Mouse (Mus musculus) hindlimb bud, embryonic 11.5 days (tissue): ENCODE measurements around the gene Ampd1.

ENCODE experiments used
- DNase-seq: peaks from one replicate; pipeline ENCODE4 v3.0.0-alpha.2; 2012; ENCODE audit warnings: low read depth, low spot score; ENCODE audit errors: extremely low spot score

Ampd1 gene

DNA sequence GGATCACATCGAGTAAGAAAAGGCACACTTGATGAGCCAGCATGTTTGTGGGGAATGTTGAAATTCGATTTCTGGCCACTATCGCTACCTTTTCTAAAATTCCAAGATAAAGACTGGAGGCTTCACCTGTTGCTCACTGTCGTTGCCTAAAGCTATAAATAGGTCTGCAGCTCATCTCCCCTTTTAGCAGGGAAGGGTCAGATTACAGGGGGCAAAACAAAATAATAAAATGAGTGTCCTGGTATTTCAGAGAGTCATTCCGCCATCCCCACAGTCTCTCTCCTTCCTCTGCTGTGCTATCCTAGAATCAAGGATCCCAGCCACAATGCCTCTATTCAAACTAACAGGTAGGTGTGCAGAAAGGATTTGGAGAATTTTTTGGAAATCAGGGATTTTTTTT lies at the start of gene Ampd1:
TSS of gene Ampd1 (plus strand) at position 244 of the 400 bp plus-strand sequence.
- DNase-seq, result no peak

DNA sequence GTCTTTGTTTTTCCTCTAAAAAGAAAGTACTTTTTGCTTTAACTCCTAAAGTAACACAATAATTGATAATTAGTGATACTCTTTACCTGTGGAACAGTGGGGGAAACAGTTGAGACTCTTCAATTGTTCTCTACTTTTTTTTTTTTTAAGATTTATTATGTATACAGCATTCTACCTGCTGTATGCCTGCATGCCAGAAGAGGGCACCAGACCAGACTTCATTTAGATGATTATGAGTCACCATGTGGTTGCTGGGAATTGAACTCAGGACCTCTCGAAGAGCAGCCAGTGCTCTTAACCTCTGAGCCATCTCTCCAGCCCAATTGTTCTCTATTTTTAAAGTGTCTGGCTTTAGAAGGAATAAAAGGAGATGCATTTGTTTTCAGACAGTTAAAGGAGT lies 47.6 kb upstream of the Ampd1 start:
- DNase-seq, result no peak

DNA sequence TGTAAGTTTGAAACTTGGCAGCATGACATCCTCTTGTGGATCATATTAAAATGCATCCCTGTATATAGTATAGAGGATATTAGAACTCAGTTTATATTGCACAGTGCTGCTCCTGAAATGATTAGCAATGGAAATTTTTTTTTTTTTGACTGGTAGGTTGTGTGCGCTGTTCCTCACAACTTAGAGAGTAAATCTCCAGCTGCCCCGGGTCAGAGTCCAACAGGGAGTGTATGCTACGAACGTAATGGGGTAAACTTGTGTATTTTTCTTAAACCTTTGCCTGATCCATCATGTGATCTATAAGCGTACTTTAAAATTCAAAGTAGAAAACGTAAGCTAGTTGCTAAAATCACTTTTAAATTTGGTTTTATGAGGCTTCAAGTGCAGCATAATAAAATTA lies 33.5 kb upstream of the Ampd1 start:
- no peak for DNase-seq

DNA sequence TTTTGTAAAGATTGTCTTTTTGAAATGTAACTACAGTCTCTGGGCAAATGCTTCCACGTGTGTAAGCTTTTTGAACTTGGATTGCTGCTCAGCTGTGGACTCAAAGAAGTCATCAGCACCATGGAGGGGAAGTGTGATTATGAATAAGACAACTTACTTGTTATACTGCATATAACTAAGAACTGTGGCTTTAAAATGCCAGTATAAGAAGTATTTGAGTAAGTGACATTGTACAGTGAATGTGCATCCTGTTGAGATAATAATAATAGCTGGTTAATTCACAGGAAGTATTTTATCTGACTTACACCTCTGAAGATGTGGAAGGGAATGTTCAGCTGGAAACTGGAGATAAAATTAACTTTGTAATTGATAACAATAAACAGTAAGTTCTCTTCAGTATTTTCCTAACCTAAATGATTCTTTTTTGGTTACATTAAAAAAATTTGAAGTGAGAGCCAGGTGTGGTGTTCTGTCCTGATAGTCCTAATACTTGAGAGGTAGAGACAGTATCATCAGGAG lies 32.9 kb upstream of the Ampd1 start:
- DNase-seq, result no peak

DNA sequence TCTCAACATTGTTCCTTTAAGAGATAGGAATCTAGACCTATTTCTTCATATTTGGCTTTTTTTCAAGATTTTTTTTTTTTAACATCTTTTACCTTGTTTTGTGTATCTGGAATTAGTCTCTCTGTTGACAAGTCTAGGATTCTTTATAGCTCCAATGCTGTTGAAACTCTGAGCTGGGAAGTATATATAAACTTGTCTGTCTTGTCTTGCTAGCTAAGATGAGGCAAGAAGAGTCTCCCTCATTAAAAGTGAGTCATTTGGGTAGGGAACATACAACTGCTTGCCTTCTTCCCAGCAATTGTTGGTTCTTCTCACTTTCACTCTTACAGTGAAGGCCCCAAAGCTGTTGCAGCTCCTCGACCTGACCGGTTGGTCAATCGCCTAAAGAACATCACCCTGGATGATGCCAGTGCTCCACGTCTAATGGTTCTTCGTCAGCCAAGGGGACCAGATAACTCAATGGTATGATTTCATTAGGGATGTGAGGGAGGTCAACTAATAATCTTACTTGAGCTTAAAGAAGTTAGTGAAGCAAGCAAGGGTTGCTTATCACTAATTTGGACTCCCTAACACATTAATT lies 17.7 kb upstream of the Ampd1 start:
- DNase-seq, result no peak

DNA sequence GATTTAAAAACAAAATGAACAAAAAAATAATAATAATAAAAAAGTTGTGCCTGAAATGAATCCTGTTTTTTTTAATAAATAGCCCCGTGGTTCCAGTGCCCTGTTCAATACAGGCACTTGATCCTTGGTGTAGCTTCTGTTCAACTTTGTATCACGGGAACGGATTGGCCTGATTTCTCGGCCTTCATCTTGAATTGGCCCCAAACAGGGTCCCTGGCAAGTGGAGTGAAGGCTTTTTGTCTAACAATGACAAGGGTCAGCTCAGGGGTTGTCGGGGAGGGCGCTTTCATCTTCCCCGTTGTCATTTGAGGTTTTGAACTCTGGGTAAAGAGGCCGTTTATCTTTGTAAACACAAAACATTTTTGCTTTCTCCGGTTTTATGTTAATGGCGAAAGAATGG lies 16.1 kb upstream of the Ampd1 start:
- no peak for DNase-seq

DNA sequence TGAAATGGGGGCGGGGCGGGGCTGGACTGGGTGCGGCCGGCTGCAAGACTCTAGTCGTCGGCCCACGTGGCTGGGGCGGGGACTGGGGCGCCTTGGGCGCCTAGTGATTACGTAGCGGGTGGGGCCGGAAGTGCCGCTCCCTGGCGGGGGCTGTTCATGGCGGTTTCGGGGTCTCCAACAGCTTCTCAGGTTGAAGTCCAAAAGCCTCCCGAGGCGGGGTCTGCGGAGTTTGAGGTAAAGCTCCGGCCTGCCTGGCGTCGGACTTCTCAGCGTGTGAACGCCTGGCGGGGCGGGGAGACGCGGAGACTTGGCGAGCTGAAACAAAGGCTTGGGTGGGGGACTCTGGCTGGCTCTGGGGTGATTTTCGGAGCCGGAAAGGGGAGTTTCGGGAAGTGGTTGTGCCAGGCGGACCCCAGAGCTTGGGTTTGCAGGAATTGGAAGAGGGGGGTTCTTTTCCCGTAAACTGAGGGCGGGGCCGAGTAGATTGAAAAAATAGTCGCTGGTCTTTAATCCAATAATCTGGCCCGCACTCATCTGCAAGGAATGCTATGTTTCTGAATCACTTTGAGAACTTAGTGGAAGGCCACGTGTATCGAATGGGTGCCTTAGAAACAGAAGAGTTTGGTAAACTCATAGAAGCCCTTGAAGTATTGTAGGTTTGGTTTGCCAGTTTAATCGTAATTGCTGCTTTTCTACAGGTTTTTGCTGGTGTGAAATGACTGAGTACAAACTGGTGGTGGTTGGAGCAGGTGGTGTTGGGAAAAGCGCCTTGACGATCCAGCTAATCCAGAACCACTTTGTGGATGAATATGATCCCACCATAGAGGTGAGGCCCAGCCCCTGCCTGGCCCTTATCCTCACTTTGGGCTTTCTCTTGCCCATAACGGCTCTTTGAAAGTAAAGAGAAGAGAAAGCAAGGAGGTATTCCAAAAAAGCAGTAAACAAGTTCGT lies 15.3 kb upstream of the Ampd1 start, which contains the start of gene Nras:
TSS of gene Nras (plus strand) at position 79 of the 951 bp plus-strand sequence.
- peak; percentile 76 for DNase-seq

DNA sequence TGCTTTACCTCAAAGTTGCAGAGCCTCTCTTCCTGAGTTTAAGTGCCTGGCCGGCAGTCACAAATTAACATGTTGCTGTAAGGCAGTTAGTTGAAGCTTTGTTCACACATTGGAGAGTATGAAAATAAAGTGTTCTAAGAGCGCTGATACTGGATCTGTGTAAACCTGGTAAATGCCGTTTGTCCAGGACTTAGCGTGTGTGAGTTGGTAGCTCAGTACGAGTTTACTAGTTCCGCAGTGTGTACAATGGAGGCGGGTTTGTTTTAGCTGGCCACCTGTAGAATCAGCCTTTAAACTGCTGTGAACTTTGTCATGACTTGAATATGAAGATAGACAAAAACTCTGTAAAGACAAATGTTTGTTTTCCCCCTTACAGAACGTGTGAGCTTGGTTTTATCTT lies 6.9 kb upstream of the Ampd1 start:
- DNase-seq, result no peak

DNA sequence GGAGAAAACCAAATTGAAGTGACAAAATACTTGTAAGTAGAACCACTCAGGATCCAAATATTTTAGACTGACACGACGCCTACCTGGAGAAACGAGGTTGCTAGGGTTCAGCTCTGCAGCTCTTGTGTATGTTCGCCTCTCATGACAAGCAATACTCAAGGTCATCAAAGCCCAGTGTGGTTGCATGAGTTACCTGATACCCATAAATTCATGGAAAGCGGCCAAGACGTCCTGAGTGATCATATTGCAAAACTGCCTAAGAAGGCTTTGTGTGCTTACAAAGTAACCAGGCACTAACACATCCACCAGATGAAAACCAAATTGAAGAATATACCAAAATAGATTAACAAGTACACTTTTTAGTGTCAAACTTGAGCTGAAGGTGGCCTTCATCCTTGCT lies 4.8 kb upstream of the Ampd1 start:
- no peak for DNase-seq

DNA sequence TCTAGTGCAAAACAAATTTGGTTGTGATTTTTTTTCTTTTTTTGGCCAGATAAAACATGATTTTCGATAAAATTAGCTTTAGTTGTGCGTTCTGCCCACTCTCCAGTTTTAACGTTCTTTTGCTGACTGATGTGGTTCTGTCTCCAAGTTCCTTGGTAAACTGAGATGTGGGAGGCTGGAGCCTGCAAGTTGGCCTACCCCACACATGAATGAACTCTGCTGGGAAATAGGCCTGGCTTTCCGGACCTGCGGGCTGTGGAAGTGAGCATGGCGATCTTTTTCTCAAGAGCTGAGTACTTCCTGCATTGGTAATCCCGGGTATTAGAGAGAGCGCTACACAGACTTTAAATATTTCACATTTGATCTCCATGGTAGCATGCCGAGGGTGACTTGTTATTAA lies 2.1 kb downstream of the Ampd1 start:
- no peak for DNase-seq

DNA sequence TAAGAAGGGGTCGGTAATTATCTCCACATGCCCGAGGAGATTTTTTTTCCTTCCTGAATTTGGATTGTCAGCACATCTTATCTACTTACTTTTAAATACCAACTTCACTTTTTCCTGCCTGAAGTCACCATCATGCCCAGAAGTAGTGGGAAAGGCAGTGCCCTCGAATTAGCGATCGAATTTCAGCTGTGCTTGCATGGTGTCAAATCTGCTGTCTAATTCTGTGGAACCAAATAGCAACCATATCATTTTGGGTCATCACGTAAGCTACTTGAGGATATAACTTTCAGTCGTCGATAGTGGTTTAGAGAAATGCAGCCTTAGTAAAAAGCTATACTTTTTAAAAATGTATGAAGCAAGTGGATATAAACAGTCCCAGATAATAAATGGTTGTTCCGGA lies 2.7 kb downstream of the Ampd1 start:
- DNase-seq, result no peak

DNA sequence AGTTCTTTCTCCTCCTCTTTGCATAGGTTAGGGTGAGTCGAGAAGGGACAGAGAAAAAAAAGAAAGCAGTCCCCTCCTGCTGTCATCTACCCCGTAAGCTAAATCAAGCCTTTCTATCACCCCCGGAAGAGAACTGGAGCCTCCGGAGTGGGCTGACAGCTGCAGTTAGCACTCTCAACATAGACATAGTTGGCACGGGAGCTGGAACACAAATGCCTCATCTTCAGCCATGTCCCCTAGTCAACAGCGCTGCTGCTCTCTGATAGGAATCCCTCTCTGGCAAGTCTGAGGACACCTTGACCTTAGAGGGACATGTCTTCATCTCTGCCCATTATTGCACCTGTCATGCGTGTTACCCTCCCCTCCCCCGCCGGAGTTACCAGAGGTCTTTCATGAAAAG lies 5.5 kb downstream of the Ampd1 start:
- no peak for DNase-seq

DNA sequence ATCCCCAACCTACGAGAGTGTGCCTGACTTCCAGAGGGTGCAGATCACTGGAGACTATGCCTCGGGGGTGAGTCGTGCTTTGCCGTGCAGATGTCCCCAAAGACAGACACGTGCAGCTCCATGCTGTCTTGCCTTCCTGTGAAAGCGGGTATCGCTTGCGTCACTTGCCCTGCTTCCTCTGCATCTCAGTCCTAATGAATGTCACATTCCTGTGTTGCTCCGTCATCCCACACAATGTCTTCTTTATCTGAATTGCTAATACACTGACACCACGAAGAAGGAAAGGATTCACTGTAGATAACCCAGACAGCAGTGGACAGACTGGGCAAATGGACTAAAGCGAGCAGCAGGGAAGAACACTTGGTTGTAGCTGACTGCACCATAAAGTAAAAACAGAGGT lies 7.2 kb downstream of the Ampd1 start:
- no peak for DNase-seq

DNA sequence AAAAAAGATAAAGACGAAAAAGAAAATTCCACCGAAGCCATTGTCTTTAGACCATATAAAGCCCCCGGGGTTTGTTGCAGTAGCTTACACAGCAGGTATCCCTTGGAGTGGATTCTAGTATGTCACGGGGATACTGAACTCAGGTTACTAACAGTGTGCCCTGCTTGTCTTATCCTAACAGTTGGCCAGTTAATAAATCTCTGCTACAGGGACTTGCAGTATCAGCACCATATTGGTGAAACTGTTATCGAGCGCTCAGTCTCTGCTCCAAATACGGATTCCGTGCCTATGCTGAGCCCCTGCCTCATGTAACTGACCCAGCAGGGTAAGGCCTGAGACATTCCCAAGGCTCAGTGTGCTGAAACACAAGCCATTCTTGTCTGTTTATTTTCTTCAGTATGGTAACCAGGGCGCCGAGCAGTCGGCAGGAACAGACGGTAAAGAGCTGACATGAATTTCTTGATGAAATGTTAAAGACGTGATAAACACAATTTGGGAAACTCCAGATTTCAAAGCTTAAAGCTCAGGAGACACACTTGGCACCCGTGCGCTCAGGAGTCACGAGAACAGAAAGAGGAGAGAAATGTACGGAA lies 8.1 kb downstream of the Ampd1 start:
- no peak for DNase-seq

DNA sequence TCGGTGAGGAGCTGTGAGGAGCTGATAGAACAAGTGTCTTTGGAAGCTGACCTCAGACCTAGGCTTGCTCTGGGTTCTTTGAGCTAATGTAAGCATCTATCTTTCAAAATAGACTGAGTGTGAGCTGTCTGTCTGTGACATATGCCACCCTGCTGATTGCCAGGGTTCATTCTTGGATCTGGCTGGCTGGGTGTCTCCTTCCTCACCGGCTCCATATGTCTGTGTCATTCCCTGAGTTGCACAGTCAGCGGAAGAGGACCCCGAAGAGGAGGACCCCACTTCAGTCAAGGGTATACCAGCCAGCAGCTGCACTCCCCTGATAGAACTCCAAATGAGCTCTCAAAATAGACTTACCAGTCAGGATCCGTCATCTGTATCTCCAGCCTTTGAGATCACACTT lies 8.9 kb downstream of the Ampd1 start:
- DNase-seq, result no peak

DNA sequence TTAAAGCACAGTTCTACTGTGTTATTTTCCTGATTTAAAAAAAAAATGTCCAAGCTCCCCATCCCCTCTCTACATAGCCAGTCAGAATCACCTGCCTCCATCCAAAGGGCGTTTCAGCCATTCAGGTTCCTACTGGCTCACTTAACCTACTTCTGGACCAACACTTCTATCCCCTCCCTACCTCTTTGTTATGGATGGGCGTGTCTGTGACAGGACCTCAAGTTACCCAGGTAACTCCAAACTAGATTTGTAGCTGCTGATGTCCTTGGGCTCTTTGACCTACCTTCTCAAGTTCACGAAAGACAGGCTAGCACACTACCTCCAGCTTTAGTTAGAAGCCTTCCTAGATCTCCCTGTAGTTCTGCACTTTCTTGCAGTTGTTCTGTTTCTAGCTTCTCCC lies 12.2 kb downstream of the Ampd1 start:
- DNase-seq, result no peak

DNA sequence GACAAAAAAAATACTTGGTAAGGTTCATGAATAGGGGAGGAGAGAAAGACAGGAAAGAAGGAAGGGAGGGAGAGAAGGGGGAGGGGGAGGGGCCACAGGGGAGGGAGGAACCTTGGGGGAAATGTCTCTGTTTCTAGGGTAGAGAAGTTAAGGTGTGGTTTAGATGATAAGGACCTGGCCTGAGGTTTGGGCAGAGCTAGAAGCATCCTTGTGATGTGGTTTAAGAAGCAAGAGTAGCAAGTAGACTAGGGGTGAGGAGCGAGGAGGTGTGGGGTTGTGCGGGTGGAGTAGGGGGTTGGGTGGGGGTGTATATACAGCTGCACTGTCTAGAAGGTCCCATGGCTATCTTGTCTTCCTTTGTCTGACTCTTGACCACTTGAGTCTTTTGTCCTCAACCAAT lies 17.9 kb downstream of the Ampd1 start:
- no peak for DNase-seq

DNA sequence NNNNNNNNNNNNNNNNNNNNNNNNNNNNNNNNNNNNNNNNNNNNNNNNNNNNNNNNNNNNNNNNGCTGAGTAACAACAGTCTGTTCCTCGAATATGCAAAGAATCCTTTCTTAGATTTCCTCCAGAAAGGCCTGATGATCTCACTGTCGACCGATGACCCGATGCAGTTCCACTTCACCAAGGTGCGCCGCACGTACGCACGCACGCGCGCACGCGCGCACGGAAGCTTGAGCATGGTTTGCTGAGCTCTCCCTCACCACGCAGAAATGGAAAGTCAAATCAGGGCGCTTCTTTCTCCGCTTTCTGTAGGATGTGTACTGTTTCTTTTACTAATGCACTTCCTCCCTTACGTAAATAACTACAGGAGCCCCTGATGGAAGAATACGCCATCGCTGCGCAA lies 24.8 kb downstream of the Ampd1 start:
- DNase-seq, result no peak

DNA sequence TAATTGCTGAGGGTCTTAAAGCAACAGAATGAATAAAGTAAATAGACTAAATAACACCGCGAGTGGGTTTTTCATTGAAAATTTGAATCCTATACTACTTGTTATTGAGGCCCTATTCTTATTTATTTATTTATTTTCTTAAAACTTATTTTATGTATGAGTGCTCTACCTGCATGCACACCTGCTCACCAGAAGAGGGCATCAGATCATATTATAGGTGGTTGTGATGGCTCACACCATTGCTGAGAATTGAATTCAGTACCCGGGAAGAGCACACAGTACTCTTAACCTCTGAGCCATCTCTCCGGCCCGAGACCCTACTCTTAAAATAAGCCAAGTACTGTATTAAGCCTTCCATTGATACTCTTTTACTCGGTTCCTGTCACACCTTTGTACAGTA lies 25.9 kb downstream of the Ampd1 start:
- DNase-seq, result no peak

DNA sequence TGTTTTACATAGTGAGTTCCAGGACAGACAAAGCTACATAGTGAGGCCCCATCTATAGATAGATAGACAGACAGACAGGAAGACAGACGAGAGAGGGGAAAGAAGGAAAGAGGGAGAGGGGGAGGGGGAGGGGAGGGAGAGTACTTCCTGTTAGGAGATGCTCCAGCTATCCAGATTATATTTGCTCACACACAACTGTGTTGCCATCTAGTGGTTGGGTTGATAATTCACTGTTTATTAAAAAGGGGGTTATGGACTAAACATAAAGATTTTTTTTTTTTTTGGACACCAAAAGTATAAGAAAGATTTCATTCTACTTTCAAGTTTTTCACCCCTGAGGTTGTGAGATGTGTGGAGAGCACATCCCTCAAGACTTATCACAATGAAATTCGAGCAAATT lies 26.9 kb downstream of the Ampd1 start:
- no peak for DNase-seq

DNA sequence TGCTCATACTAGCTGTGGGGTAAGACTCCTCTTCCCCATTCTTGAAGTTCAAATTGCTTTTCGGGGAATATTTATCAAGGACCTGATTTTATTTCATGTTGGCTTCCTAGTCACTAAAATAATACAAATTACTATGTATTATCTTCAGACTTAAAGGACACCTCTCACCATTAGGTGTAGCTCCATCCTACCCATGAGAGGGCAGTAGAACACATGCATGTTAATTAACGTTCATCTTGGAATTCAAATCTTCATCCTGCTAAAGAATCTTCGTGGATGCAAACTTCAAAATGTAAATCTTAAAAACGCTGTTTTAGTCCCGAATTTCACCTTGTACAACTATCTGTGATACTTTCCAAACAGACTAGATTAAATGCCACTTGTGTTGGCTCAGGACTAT lies 27.4 kb downstream of the Ampd1 start:
- DNase-seq, result no peak

DNA sequence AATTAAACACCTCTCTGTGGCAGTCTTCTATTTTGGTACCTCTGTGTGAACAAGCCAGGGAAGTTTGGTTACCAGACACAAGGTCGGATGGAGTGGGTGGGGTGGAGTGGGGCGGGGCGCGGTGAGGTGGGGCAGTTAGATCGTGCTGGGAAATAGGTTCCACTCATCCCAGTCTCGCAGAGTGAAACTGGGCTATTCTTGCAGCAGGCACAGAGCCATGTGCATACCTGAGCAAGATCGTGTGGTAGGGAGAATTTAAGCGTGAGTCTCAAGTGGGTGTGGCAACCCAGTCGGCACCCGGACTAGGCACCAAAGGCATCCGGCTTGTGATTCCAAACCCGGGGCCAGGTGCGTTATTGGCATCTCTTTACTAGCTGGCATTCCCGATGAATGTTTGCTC lies 28.1 kb downstream of the Ampd1 start:
- no peak for DNase-seq
